Mouse (Mus musculus) lung, postnatal 0 days (tissue): ENCODE results near the gene Gm10097.

ENCODE experiments used
- CTCF ChIP-seq: IDR thresholded peaks from 2 replicates; pipeline ENCODE4 v1.5.1; 2016; ENCODE audit warnings: antibody characterized with exemption, mild to moderate bottlenecking
- EP300 ChIP-seq: IDR thresholded peaks from 2 replicates; pipeline ENCODE4 v1.6.1; 2016; ENCODE audit warnings: antibody characterized with exemption, mild to moderate bottlenecking, control low read depth

GRCm38 (mm10) chr10:5070168-5070940 lies 1.4 kb downstream of the Gm10097 start:
- TF ChIP-seq CTCF (no peak), EP300 (no peak)
